Mouse (Mus musculus) ES-E14 (cell line): ENCODE measurements around the gene Esrrg.

Experiments
- MAFK ChIP-seq: IDR thresholded peaks from 2 replicates; pipeline ENCODE4 v1.6.1; 2014; ENCODE audit warnings: mild to moderate bottlenecking, low read depth, low read length, inconsistent platforms; ENCODE audit not compliant: insufficient read depth
- ZC3H11A ChIP-seq: IDR thresholded peaks from 2 replicates; pipeline ENCODE4 v1.6.1; 2012; ENCODE audit warnings: low read depth, mild to moderate bottlenecking, inconsistent platforms, low read length, borderline replicate concordance

- TF ChIP-seq ZC3H11A (no peak), MAFK (no peak)
These were observed 42.4 kb downstream of the Esrrg start for GRCm38 (mm10) chr1:187650786-187651687.
